Mouse (Mus musculus) liver, embryonic 16.5 days (tissue): Measurements from ENCODE around the gene Tspan13. TPM values are rescaled to one million over a fixed set of nuclear protein-coding genes. Genes with fewer than 3 reads are reported as not detected.

Experiments
- ATAC-seq: fragments of 200-750 bp; cut with Nextera tagmentation; 2 replicates; pipeline ENCODE4 v1.8.0; 2017; ENCODE audit warnings: low read depth, mild to moderate bottlenecking, moderate number of reproducible peaks, moderate library complexity
- H3K27ac ChIP-seq: fragments of 300-500 bp; sonication (generic); 2 replicates; pipeline ENCODE4 v1.5.1; 2014; ENCODE audit warnings: mild to moderate bottlenecking, low read length
- H3K27me3 ChIP-seq: fragments of 300-500 bp; sonication (generic); 2 replicates; pipeline ENCODE4 v1.6.1; 2014; ENCODE audit warnings: low read depth, low read length, mixed read lengths; ENCODE audit not compliant: control insufficient read depth, insufficient read depth
- H3K36me3 ChIP-seq: fragments of 300-500 bp; sonication (generic); 2 replicates; pipeline ENCODE4 v1.6.1; 2014; ENCODE audit warnings: mild to moderate bottlenecking; ENCODE audit not compliant: control insufficient read depth, insufficient read depth
- H3K4me1 ChIP-seq: fragments of 300-500 bp; sonication (generic); 2 replicates; pipeline ENCODE4 v1.6.1; 2014; ENCODE audit warnings: low read depth, low read length, mixed read lengths; ENCODE audit not compliant: control insufficient read depth
- H3K4me2 ChIP-seq: fragments of 300-500 bp; sonication (generic); 2 replicates; pipeline ENCODE4 v1.6.1; 2014; ENCODE audit warnings: low read depth, low read length, mixed read lengths
- H3K4me3 ChIP-seq: fragments of 300-500 bp; sonication (generic); 2 replicates; pipeline ENCODE4 v1.5.1; 2014; ENCODE audit warnings: low read depth, mild to moderate bottlenecking, low read length
- H3K9ac ChIP-seq: fragments of 300-500 bp; sonication (generic); 2 replicates; pipeline ENCODE4 v1.6.1; 2014; ENCODE audit warnings: low read depth, low read length
- H3K9me3 ChIP-seq: fragments of 300-500 bp; sonication (generic); replicated peaks from 2 replicates; pipeline ENCODE4 v1.6.1; 2016; ENCODE audit warnings: low read length; ENCODE audit not compliant: control insufficient read depth
- WGBS: fragments of 180-500 bp; shearing (Covaris S2); extraction: QIAGEN DNeasy Blood & Tissue Kit; methylation state at CpG from one replicate; pipeline ENCODE4 v1.1.7; 2014; ENCODE audit not compliant: insufficient replicate concordance; 5-methylcytosine and 5-hydroxymethylcytosine counted together
- polyA plus RNA-seq: library from polyadenylated mRNA; unstranded; fragments of >200 nt; fragmentation: Nextera tagmentation; extraction: Ambion mirVana; gene quantifications from 2 replicates; pipeline ENCODE4 v1.2.1, GENCODE M21; 2015

Tspan13 gene
- polyA plus RNA-seq, 1 experiment from 2014 or later = 16.6 TPM

GRCm38 (mm10) chr12:35995799-35996198 is 46.5 kb downstream of the Tspan13 start:
- Histone ChIP-seq H3K4me1 (no peaks in the 10 kb centered on the region), H3K27ac (no peak overlapping the region), H3K4me2 (no peak overlapping the region), H3K27me3 (no peaks in the 10 kb centered on the region; the same call in 1 of the 2 replicates), H3K36me3 (no peaks in the 10 kb centered on the region), H3K4me3 (no peak overlapping the region), H3K9me3 (no peaks in the 10 kb centered on the region), H3K9ac (no peak overlapping the region)
- WGBS = 15% methylated on average over 5 of the region's 5 CpGs
- ATAC-seq = no peak

GRCm38 (mm10) chr12:35994098-35994497 is 48.2 kb downstream of the Tspan13 start:
- H3K27me3 ChIP-seq = no peaks in the 10 kb centered on the region; the same call in 1 of the 2 replicates
- no peak for ATAC-seq
- H3K4me1 ChIP-seq = no peaks in the 10 kb centered on the region
- no peak overlapping the region for H3K27ac ChIP-seq
- no peak overlapping the region for H3K4me3 ChIP-seq
- no peak overlapping the region for H3K4me2 ChIP-seq
- no peak overlapping the region for H3K9ac ChIP-seq
- no peaks in the 10 kb centered on the region for H3K9me3 ChIP-seq
- H3K36me3 ChIP-seq = no peaks in the 10 kb centered on the region

- H3K4me3 ChIP-seq = no peak overlapping the region
- no peak for ATAC-seq
- H3K4me2 ChIP-seq = no peak overlapping the region
- H3K4me1 ChIP-seq = no peaks in the 10 kb centered on the region
- no peak overlapping the region for H3K27ac ChIP-seq
- no peaks in the 10 kb centered on the region for H3K9me3 ChIP-seq
- H3K27me3 ChIP-seq = no peaks in the 10 kb centered on the region; the same call in 1 of the 2 replicates
- H3K9ac ChIP-seq = no peak overlapping the region
- H3K36me3 ChIP-seq = no peaks in the 10 kb centered on the region
- 45% methylated on average over 3 of the region's 3 CpGs for WGBS
Measured at GRCm38 (mm10) chr12:35993583-35993982, 48.7 kb downstream of the Tspan13 start.

GRCm38 (mm10) chr12:35992711-35993110 is 49.6 kb downstream of the Tspan13 start, which contains the start of gene Agr2:
Gene Agr2, plus strand, starts transcription at chr12:35992907.
- 62% methylated on average over 9 of the region's 9 CpGs for WGBS
- H3K27ac ChIP-seq = no peak within 1 kb of the TSS
- no peak within 1 kb of the TSS for H3K9ac ChIP-seq
- no peaks in the 10 kb centered on the region for H3K36me3 ChIP-seq
- H3K9me3 ChIP-seq = no peaks in the 10 kb centered on the region
- no peaks in the 10 kb centered on the region for H3K4me1 ChIP-seq
- no peak within 1 kb of the TSS for H3K4me2 ChIP-seq
- H3K27me3 ChIP-seq = no peaks in the 10 kb centered on the region; the same call in 1 of the 2 replicates
- no peak for ATAC-seq
- H3K4me3 ChIP-seq = no peak within 1 kb of the TSS

- Histone ChIP-seq H3K9ac (no peak overlapping the region), H3K4me1 (no peaks in the 10 kb centered on the region; the same call in none of the 2 replicates), H3K36me3 (no peaks in the 10 kb centered on the region), H3K4me2 (no peak overlapping the region), H3K27me3 (no peaks in the 10 kb centered on the region), H3K4me3 (no peak overlapping the region), H3K9me3 (no peaks in the 10 kb centered on the region), H3K27ac (no peak overlapping the region)
- WGBS = 66% methylated on average over 5 of the region's 5 CpGs
- ATAC-seq = no peak
Measured at GRCm38 (mm10) chr12:35984743-35985142, 57.6 kb downstream of the Tspan13 start.

GRCm38 (mm10) chr12:35983472-35983871 is 58.8 kb downstream of the Tspan13 start:
- H3K9me3 ChIP-seq = no peaks in the 10 kb centered on the region
- no peak overlapping the region for H3K27ac ChIP-seq
- ATAC-seq = no peak
- H3K9ac ChIP-seq = no peak overlapping the region
- H3K4me3 ChIP-seq = no peak overlapping the region
- no peak overlapping the region for H3K4me2 ChIP-seq
- 52% methylated on average over 9 of the region's 9 CpGs for WGBS
- no peaks in the 10 kb centered on the region for H3K27me3 ChIP-seq
- no peaks in the 10 kb centered on the region; the same call in none of the 2 replicates for H3K4me1 ChIP-seq
- no peaks in the 10 kb centered on the region for H3K36me3 ChIP-seq

- no peak overlapping the region for H3K27ac ChIP-seq
- no peak overlapping the region for H3K4me3 ChIP-seq
- peak; percentile 76 for ATAC-seq
- H3K4me2 ChIP-seq = no peak overlapping the region
- no peaks in the 10 kb centered on the region; the same call in none of the 2 replicates for H3K4me1 ChIP-seq
- no peak overlapping the region for H3K9ac ChIP-seq
- no peaks in the 10 kb centered on the region for H3K27me3 ChIP-seq
- H3K36me3 ChIP-seq = no peaks in the 10 kb centered on the region
- 20% methylated on average over 6 of the region's 6 CpGs for WGBS
- no peaks in the 10 kb centered on the region for H3K9me3 ChIP-seq
Measured at GRCm38 (mm10) chr12:35981732-35982360, 60.5 kb downstream of the Tspan13 start.

- WGBS = 47% methylated on average over 5 of the region's 5 CpGs
- no peaks in the 10 kb centered on the region; the same call in none of the 2 replicates for H3K4me1 ChIP-seq
- no peaks in the 10 kb centered on the region for H3K36me3 ChIP-seq
- H3K27ac ChIP-seq = no peak overlapping the region
- no peak for ATAC-seq
- no peak overlapping the region for H3K9ac ChIP-seq
- no peaks in the 10 kb centered on the region for H3K27me3 ChIP-seq
- H3K4me2 ChIP-seq = no peak overlapping the region
- H3K4me3 ChIP-seq = no peak overlapping the region
- H3K9me3 ChIP-seq = no peaks in the 10 kb centered on the region
Measured at GRCm38 (mm10) chr12:35979625-35980024, 62.7 kb downstream of the Tspan13 start.

GRCm38 (mm10) chr12:35977633-35978246 is 64.6 kb downstream of the Tspan13 start:
- no peaks in the 10 kb centered on the region for H3K27me3 ChIP-seq
- no peaks in the 10 kb centered on the region for H3K36me3 ChIP-seq
- H3K4me1 ChIP-seq = no peaks in the 10 kb centered on the region; the same call in none of the 2 replicates
- 43% methylated on average over 6 of the region's 6 CpGs for WGBS
- H3K4me2 ChIP-seq = no peak overlapping the region
- H3K4me3 ChIP-seq = no peak overlapping the region
- H3K27ac ChIP-seq = no peak overlapping the region
- H3K9me3 ChIP-seq = no peaks in the 10 kb centered on the region
- H3K9ac ChIP-seq = no peak overlapping the region
- ATAC-seq = no peak
